ENCODE assay signal across 9 mouse cellular contexts in the genomic region with DNA sequence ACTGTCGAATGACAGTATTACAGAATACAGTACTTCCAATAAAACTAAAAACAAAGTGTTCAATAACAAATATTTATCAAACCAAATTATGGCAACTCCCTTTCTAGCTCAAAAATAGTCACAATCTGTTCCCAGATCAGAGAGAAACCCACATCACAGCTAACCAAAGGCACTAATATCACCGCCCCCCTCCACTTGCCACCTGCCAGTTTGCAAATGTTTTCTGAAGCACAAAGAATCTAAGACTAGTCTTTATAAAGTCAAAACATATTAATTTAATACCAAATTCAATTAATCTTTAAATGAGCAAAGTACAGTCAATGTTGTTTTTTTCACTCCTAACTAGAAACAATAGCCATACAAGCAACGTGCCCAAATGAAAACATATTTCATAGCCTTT. TPM values are rescaled to one million over a fixed set of nuclear protein-coding genes. Genes with fewer than 3 reads are reported as not detected.
DNase-seq lines count a peak whose midpoint lies in the region; ATAC-seq and TF ChIP-seq lines count a peak whose summit lies in the region.
"Had no signal": no experiment of that assay in that cellular context is flagged by ENCODE, and none has a peak within 500 bp of the region (broad histone marks: within the 10 kb centered on the region; RNA-seq: fewer than 3 reads in every experiment).

No protein-coding gene starts in this region.

- no peak for TF ChIP-seq EP300 in lung, postnatal 0 days (IDR thresholded peaks at IDR 0.05)
- TF ChIP-seq EP300 in stomach, postnatal 0 days (optimal IDR thresholded peaks at IDR 0.05), result no peak

- intact Hi-C loops in gastrocnemius, adult 2 months (cut with DNase I), result loop anchor here (5.0 kb wide), 3 partner anchors 53 to 237 kb away; no protein-coding TSS in a partner anchor

- DNase-seq in gastrocnemius, adult 2 months, result no peak
- DNase-seq in gastrocnemius, postnatal 25 days, result no peak
- no peak for DNase-seq in lung, postnatal 0 days (ENCODE audit: low spot score)
- no peak for DNase-seq in lung, postnatal 14 days
- no peak for DNase-seq in liver, embryonic 13.5 days
- DNase-seq in stomach, postnatal 0 days (ENCODE audit: low spot score), result no peak
- no peak for DNase-seq in adipocyte (ENCODE audit: low spot score)
- DNase-seq: kidney, postnatal 36 days had no signal

- peak overlapping the region; percentile 85 for H3K4me3 ChIP-seq in gastrocnemius, adult 2 months
- H3K4me3 ChIP-seq in lung, postnatal 0 days (ENCODE audit: low read depth, low read length), result no peak overlapping the region
- peak overlapping the region; percentile 96 for H3K4me3 ChIP-seq in liver, embryonic 13.5 days (replicated peaks)
- no peak overlapping the region for H3K4me3 ChIP-seq in stomach, postnatal 0 days (ENCODE audit: low read depth, low read length)

- ATAC-seq in lung, postnatal 0 days, result no peak
- no peak for ATAC-seq in liver, embryonic 13.5 days (ENCODE audit: low read depth)
- no peak for ATAC-seq in stomach, postnatal 0 days (ENCODE audit: low FRiP score, low TSS enrichment)
- no peak for ATAC-seq in monocyte, adult 5-6 weeks (replicated peaks; ENCODE audit: insufficient number of reproducible peaks, low FRiP score, low TSS enrichment, poor library complexity, severe bottlenecking)

- WGBS in lung, postnatal 0 days, result 75% methylated on average over 3 of the region's 3 CpGs
- 61% methylated on average over 3 of the region's 3 CpGs for WGBS in liver, embryonic 13.5 days (ENCODE audit: insufficient replicate concordance)
- WGBS in stomach, postnatal 0 days, result 73% methylated on average over 3 of the region's 3 CpGs

- no peaks in the 10 kb centered on the region for H3K9me3 ChIP-seq in lung, postnatal 0 days (ENCODE audit: low read length)
- no peaks in the 10 kb centered on the region for H3K9me3 ChIP-seq in liver, embryonic 13.5 days (replicated peaks)
- no peaks in the 10 kb centered on the region for H3K9me3 ChIP-seq in stomach, postnatal 0 days (ENCODE audit: control insufficient read depth, low read length)

- H3K4me2 ChIP-seq in lung, postnatal 0 days (replicated peaks; ENCODE audit: low read depth, low read length), result peak overlapping the region; percentile 88; the same call in 1 of the 2 replicates
- peak overlapping the region; percentile 84 for H3K4me2 ChIP-seq in liver, embryonic 13.5 days
- H3K4me2 ChIP-seq in stomach, postnatal 0 days (replicated peaks; ENCODE audit: low read depth), result peak overlapping the region; percentile 86

- H3K9ac ChIP-seq in lung, postnatal 0 days (replicated peaks; ENCODE audit: low read depth), result no peak overlapping the region
- peak overlapping the region; percentile 99; the same call in 1 of the 2 replicates for H3K9ac ChIP-seq in liver, embryonic 13.5 days
- no peak overlapping the region for H3K9ac ChIP-seq in stomach, postnatal 0 days (ENCODE audit: low read length)

- TF ChIP-seq CTCF in gastrocnemius, adult 2 months (IDR thresholded peaks at IDR 0.05), result no peak
- TF ChIP-seq CTCF in lung, postnatal 0 days (IDR thresholded peaks at IDR 0.05), result no peak
- no peak for TF ChIP-seq CTCF in stomach, postnatal 0 days (IDR thresholded peaks at IDR 0.05; ENCODE audit: low read depth)

- H3K36me3 ChIP-seq in lung, postnatal 0 days (ENCODE audit: insufficient read depth, low read length), result no peaks in the 10 kb centered on the region
- H3K36me3 ChIP-seq in liver, embryonic 13.5 days, result 0 out of 2 replicates have a peak, but pooled peaks cover 5% of the 10 kb centered on the region
- H3K36me3 ChIP-seq in stomach, postnatal 0 days (ENCODE audit: control insufficient read depth, insufficient read depth, low read length), result no peaks in the 10 kb centered on the region

- H3K27ac ChIP-seq in gastrocnemius, adult 2 months, result no peak overlapping the region
- H3K27ac ChIP-seq in lung, postnatal 0 days (ENCODE audit: low read length), result no peak overlapping the region
- H3K27ac ChIP-seq in liver, embryonic 13.5 days, result peak overlapping the region; percentile 25; the same call in 1 of the 2 replicates
- H3K27ac ChIP-seq in stomach, postnatal 0 days (replicated peaks), result no peak overlapping the region

- H3K4me1 ChIP-seq in lung, postnatal 0 days (ENCODE audit: insufficient read depth, low read depth, low read length), result peaks cover 20% of the 10 kb centered on the region
- peaks cover 69% of the 10 kb centered on the region for H3K4me1 ChIP-seq in liver, embryonic 13.5 days (replicated peaks)
- peaks cover 11% of the 10 kb centered on the region; the same call in 1 of the 2 replicates for H3K4me1 ChIP-seq in stomach, postnatal 0 days (replicated peaks; ENCODE audit: control insufficient read depth, insufficient read depth)

- no peaks in the 10 kb centered on the region for H3K27me3 ChIP-seq in lung, postnatal 0 days (replicated peaks; ENCODE audit: insufficient read depth, low read length)
- no peaks in the 10 kb centered on the region for H3K27me3 ChIP-seq in liver, embryonic 13.5 days
- H3K27me3 ChIP-seq in stomach, postnatal 0 days (ENCODE audit: control insufficient read depth, insufficient read depth, low read length), result no peaks in the 10 kb centered on the region

RNA-seq across cellular contexts. Expression of a gene that starts 3.3 kb away (rescaled TPM):
- 10 to 100 TPM; 32.4 to 35.6 TPM for total RNA-seq in gastrocnemius, adult 2 months (2021)
- 10 to 100 TPM; 24.1 to 30.2 TPM for total RNA-seq in gastrocnemius, postnatal 25 days (2021)
- 9.9 and 10.9 TPM in 2 replicates for polyA plus RNA-seq in lung, postnatal 0 days (2015; fragmentation: Nextera tagmentation; extraction: Ambion mirVana)
- 6.7 and 6.9 TPM in 2 replicates for polyA plus RNA-seq in liver, embryonic 13.5 days (2015; fragmentation: Nextera tagmentation; extraction: Ambion mirVana)
- polyA plus RNA-seq in stomach, postnatal 0 days (2015; fragmentation: Nextera tagmentation; extraction: Ambion mirVana), result 5.2 and 5.5 TPM in 2 replicates
- total RNA-seq in monocyte, adult 5-6 weeks (2017), result 11.1 to 28.0 TPM (median 16.4 TPM) in 3 replicates

Comparison
In these comparisons a context has a peak if more than half of its experiments do, and no peak if none do; other contexts are left out.
1. H3K4me3 ChIP-seq: peak in gastrocnemius, adult 2 months (single experiment) and liver, embryonic 13.5 days (single experiment); none in lung, postnatal 0 days (single experiment) and stomach, postnatal 0 days (single experiment).
2. Peak in every context shown above with its lines, with median percentiles within 50 percentile points of each other: H3K4me2 ChIP-seq.